Mouse (Mus musculus) common myeloid progenitor, adult 5-6 weeks (primary cell): ENCODE data around the gene 1700001F09Rik. TPM values are rescaled to one million over a fixed set of nuclear protein-coding genes. Genes with fewer than 3 reads are reported as not detected.
"Not testable (repeated sequence)": the region's sequence is repeated elsewhere in the genome, so short reads cannot be mapped to it uniquely, and the experiment has no call there.

Experiments
- ATAC-seq: replicated peaks from 2 replicates; pipeline ENCODE4 v1.8.0; 2016; ENCODE audit warnings: low read depth, mild to moderate bottlenecking, moderate TSS enrichment, inconsistent platforms; ENCODE audit not compliant: poor library complexity, severe bottlenecking
- total RNA-seq: library from RNA; stranded (forward); fragments of 200-1000, 187-1606 nt; gene quantifications from 2 replicates; pipeline ENCODE4 v1.2.3, GENCODE M21; 2017

Gene 1700001F09Rik
- not detected in 2 replicates for total RNA-seq

DNA sequence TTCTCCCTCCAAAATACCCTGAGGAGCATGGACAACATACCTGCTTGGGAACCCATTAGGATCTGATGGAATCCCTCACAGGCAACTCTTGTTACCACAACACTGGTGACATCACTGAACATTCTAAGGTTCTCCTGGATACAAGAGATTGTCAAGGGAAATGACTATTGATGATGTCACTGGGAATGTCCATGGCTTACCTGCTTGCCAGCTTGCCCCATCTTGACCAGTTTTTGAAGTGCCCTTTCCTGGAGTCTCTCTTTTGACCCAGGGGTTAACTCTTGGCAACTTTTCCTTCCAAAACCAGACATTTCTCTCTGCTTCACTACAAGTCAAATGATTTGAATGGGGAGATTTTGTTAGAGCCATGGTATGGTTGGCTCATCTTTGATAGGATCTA, at the start of gene 1700001F09Rik:
1700001F09Rik (minus strand) TSS at position 101 of the 400 bp plus-strand sequence.
- ATAC-seq: not testable (repeated sequence)

DNA sequence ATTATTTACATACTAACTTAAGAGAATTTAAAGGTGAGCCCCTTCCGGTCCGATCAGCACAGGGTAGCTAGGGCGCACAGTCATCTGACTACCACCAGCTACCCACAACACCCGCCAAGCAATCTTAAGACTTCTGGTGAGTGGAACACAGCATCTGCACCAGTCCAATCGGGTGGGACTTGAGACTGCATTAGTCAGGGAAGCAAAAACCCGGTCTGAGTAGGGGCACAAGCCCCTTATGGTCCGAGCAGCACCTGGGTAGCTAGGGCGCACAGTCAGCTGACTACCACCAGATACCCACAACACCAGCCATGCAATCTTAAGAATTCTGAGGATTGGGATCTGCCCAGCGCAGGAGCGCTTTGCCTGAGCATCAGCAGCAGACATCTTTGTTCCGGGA, 14.1 kb upstream of the 1700001F09Rik start:
- ATAC-seq: not testable (repeated sequence)

DNA sequence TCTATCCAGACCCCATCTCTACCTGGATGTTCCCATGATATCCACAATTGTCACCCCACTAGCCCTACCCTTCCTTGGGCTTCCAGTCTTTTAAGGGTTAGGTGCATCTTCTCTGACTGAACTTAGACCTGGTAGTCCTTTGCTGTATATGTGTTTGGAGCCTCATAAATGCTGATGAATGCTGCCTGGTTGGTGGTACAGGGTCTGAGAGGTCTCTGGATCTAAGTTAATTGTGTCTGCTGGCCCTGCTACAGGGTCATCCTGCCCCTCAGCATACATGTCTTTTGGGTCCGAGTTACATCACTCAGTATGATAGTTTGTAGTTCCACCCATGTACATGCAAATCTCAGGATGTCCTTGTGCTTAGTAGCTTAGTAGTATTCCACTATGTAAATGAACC, 11.6 kb upstream of the 1700001F09Rik start:
- ATAC-seq: not testable (repeated sequence)

DNA sequence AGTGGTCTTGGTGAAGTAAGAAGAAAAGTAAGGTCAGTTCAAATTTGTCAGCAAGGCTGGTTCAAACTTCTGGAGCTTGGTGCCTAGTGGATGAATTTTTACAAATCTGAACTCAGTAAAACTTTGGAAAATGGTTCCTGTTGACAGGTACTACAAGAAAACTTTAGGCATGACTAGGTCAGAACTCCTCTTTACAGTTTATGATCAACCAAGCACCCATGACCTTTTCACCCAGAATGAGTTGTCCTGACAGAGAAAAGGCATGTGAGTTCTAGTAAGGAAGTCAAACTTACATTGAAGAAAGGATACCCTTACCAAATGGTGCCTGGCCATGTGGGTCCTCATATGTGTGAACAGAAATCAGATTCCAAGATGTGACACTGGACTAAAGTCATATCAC, 9.9 kb upstream of the 1700001F09Rik start:
- not testable (repeated sequence) for ATAC-seq

DNA sequence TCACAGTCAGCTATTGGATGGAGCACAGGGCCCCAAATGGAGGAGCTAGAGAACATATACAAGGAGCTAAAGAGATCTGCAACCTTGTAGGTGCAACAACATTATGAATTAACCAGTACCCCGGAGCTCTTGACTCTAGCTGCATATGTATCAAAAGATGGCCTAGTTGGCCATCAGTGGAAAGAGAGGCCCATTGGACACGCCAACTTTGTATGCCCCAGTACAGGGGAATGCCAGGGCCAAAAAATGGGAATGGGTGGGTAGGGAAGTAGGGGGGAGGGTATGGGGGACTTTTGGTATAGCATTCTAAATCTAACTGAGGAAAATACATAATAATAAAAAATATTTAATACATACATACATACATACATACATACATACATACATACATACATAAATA, 5.3 kb upstream of the 1700001F09Rik start:
- ATAC-seq: not testable (repeated sequence)

DNA sequence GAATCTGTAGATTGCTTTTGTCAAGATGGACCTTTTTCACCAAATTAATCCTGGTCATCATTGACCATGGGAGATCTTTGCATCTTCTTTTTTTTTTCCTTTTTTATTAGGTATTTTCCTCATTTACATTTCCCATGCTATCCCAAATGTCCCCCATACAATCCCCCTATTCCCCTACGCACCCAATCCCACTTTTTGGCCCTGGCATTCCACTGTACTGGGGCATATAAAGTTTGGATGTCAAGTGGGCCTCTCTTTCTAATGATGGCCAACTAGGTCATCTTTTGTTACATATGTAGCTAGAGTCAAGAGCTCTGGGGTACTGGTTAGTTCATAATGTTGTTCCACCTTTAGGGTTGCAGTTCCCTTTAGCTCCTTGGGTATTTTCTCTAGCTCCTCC, 10.0 kb downstream of the 1700001F09Rik start:
- ATAC-seq: not testable (repeated sequence)

DNA sequence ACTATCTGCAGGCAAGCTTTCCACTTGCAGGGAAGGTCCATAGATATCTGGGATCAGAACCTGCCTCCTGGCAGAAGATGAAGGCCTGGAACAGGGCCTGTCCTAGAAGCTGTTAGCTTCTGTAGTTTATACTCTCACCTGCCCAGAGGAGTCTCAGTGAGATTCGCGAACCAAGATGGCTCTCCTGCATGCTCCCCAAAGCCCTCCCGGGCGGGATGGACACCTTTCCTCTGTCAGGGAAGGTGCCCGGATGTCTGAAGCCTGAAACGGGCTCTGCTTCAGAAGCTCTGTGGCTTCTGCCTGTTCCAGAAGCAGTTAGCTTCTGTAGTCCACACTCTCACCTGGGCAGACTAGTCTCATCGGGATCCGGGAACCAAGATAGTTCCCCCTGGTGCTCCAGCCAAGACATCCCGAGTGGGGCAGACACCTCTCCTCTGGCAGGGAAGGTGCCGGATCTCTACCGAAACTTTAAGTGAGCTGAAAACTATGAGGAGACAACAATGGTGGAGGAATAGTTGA, 16.2 kb downstream of the 1700001F09Rik start:
- not testable (repeated sequence) for ATAC-seq

DNA sequence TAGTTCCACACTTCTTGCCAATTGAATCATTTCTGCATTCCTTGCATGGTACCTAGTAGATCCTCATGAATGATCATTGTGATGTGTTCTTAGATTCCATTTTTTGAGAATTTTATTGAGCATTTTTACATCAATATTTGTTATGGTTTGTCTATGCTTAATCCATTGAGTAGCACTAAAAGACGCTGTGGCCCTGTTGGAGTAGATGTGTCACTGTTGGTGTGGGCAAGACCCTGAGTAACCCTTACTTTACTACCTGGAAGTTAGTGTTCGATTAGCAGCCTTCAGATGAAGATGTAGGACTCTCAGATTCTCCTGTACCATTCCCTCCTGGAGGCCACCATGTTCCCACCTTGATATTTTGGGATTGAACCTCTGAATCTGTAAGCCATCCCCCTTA, 19.0 kb downstream of the 1700001F09Rik start:
- ATAC-seq: not testable (repeated sequence)

DNA sequence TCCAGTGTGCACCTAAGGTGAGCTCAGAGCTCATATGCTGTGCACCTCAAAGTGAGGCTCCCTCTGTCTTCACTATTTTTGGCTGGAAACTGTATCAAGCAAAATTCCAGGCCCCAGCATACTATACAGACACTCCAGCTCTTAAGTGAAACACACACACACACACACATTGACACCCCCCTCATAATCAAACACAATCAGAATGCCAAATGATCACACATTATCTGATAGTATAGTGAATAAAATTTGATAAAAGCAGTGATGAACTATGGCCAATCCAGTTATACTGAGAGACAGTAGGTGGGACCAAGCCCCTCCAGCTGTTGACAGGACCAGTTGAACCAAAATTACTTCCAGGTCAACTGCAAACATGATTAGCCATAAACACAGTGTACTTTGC, 28.1 kb downstream of the 1700001F09Rik start:
- ATAC-seq: not testable (repeated sequence)

DNA sequence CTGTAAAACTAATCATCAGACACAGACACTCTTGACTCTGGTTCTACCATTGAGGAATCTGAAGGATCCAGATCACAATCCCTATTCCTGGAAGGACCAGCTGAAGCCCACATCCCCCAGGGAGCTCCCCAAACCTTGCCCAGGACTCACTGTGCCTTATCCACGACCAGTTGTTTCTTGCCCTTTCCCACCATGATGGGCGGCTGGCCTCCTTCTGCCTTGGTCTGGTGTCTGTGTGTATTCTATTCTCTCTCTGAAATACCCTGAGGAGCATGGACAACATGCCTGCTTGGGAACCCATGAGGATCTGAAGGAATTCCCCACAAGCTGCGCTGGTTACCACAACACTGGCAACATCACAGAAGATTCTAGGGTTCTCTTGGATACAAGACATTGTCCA, 54.1 kb downstream of the 1700001F09Rik start, which contains the start of gene Gm8127:
Gm8127 (minus strand) TSS at position 330 of the 400 bp plus-strand sequence.
- ATAC-seq: not testable (repeated sequence)

Other genes starting within 250 kb of the 1700001F09Rik start
- gene Gm8104, start 247.2 kb downstream of the 1700001F09Rik start, total RNA-seq: not detected in 2 replicates
- not detected in 2 replicates for gene Gm7233, start 167.9 kb downstream of the 1700001F09Rik start, total RNA-seq
- not detected in 2 replicates for gene Gm8122, start 112.5 kb downstream of the 1700001F09Rik start, total RNA-seq
- gene Gm8126, start 89.2 kb downstream of the 1700001F09Rik start, total RNA-seq: not detected in 2 replicates
- not detected in 2 replicates for gene Gm9732, start 72.8 kb downstream of the 1700001F09Rik start, total RNA-seq
- gene Gm8127, start 54.0 kb downstream of the 1700001F09Rik start, total RNA-seq: not detected in 2 replicates
- gene Gm8138, start 68.5 kb upstream of the 1700001F09Rik start, total RNA-seq: not detected in 2 replicates
- not detected in 2 replicates for gene Gm5799, start 195.8 kb upstream of the 1700001F09Rik start, total RNA-seq
- gene Gm17654, start 231.3 kb upstream of the 1700001F09Rik start, total RNA-seq: not detected in 2 replicates